Mouse (Mus musculus): ENCODE measurements around the gene Unc13d. TPM values are rescaled to one million over a fixed set of nuclear protein-coding genes. Genes with fewer than 3 reads are reported as not detected.

The Unc13d gene
- polyA plus RNA-seq, 1 experiment from 2014 or later: 1.3 TPM

DNA sequence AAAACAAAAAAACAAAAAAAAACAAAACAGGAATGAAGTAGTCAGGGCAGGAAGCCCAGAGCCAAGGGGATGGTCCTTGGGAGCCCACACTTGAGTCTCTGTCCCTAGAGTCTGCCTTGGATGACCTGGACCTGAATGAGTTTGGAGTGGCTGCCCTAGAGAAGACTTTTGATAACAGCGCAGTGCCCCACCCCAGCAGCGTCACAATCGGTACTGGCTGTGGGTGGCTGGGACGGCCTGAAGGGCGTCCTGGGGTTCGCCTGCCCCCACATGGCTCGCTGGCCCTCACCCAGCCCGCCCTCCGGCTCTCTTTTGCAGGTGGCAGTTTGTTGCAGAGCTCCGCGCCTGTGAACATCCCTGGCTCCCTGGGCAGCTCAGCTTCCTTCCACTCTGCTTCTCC is 21.9 kb downstream of the Unc13d start:
- Histone ChIP-seq H3K4me2 (no peak overlapping the region), H3K27me3 (no peaks in the 10 kb centered on the region), H3K9me3 (no peaks in the 10 kb centered on the region), H3K27ac (replicated peaks) (no peak overlapping the region), H3K9ac (no peak overlapping the region), H3K36me3 (peaks cover 100% of the 10 kb centered on the region), H3K4me3 (no peak overlapping the region), H3K4me1 (replicated peaks) (no peaks in the 10 kb centered on the region)
- 96% methylated on average over 11 of the region's 11 CpGs for WGBS
- no peak for ATAC-seq (ENCODE audit: low read depth)

GRCm38 (mm10) chr11:116053510-116054229 is 24.1 kb downstream of the Unc13d start:
- Histone ChIP-seq H3K9me3 (no peaks in the 10 kb centered on the region), H3K4me1 (replicated peaks) (no peaks in the 10 kb centered on the region), H3K36me3 (peaks cover 100% of the 10 kb centered on the region), H3K27ac (replicated peaks) (no peak overlapping the region), H3K27me3 (no peaks in the 10 kb centered on the region), H3K9ac (no peak overlapping the region), H3K4me2 (no peak overlapping the region), H3K4me3 (no peak overlapping the region)
- 93% methylated on average over 9 of the region's 9 CpGs for WGBS
- no peak for ATAC-seq (ENCODE audit: low read depth)

GRCm38 (mm10) chr11:116050196-116050595 is 27.6 kb downstream of the Unc13d start:
- Histone ChIP-seq H3K36me3 (peaks cover 97% of the 10 kb centered on the region), H3K9ac (peak overlapping the region; percentile 22; the same call in 1 of the 2 replicates), H3K4me3 (no peak overlapping the region), H3K27ac (replicated peaks) (no peak overlapping the region), H3K4me2 (no peak overlapping the region), H3K27me3 (no peaks in the 10 kb centered on the region), H3K4me1 (replicated peaks) (no peaks in the 10 kb centered on the region), H3K9me3 (no peaks in the 10 kb centered on the region)
- ATAC-seq (ENCODE audit: low read depth): no peak
- 86% methylated on average over 4 of the region's 4 CpGs for WGBS

- Histone ChIP-seq H3K9me3 (no peaks in the 10 kb centered on the region), H3K4me2 (no peak overlapping the region), H3K9ac (no peak overlapping the region), H3K27me3 (no peaks in the 10 kb centered on the region), H3K27ac (replicated peaks) (no peak overlapping the region), H3K36me3 (peaks cover 92% of the 10 kb centered on the region), H3K4me1 (replicated peaks) (no peaks in the 10 kb centered on the region), H3K4me3 (no peak overlapping the region)
- 93% methylated on average over 2 of the region's 2 CpGs for WGBS
- no peak for ATAC-seq (ENCODE audit: low read depth)
Observed at GRCm38 (mm10) chr11:116049610-116050009, 28.2 kb downstream of the Unc13d start.

DNA sequence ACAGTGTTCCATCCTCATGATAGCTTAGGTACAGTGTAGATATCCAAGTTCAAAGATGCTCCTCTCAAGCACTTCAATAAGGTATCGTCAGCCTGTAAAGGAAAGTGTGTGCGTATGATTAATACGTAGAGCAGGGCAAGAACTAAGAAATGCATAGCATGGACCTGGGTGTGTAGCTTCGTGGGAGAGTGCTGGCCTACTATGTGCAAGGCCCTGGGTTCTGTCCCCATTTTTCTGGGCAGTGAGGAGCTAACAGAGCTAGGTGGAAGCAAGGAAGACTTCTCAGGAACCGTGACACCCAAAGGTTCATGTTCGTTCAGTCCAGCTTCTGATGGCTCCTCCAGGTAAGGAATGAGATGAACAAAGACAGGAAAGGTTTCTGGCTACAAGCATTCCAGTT is 32.6 kb downstream of the Unc13d start:
- Histone ChIP-seq H3K27ac (replicated peaks) (no peak overlapping the region), H3K9ac (no peak overlapping the region), H3K4me2 (no peak overlapping the region), H3K9me3 (no peaks in the 10 kb centered on the region), H3K36me3 (peaks cover 72% of the 10 kb centered on the region), H3K4me1 (replicated peaks) (no peaks in the 10 kb centered on the region), H3K4me3 (no peak overlapping the region), H3K27me3 (no peaks in the 10 kb centered on the region)
- 92% methylated on average over 6 of the region's 6 CpGs for WGBS
- ATAC-seq (ENCODE audit: low read depth): no peak

DNA sequence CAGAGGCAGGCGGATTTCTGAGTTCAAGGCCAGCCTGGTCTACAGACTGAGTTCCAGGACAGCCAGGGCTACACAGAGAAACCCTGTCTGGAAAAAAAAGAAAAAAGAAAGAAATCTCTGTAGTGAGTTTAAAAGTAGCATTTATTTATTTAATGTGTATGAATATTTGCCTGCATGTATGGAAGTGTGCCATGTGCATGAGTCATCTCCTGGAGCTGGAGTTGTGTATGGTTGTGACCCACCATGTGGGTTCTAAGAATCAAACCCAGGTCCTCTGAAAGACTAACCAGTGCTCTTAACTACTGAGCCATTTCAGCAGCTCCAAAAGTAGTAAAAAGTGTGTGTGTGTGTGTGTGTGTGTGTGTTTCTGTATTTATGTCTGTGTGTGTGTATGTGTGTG is 34.5 kb downstream of the Unc13d start:
- Histone ChIP-seq H3K4me3 (no peak overlapping the region), H3K4me1 (replicated peaks) (no peaks in the 10 kb centered on the region), H3K9ac (no peak overlapping the region), H3K27me3 (no peaks in the 10 kb centered on the region), H3K4me2 (no peak overlapping the region), H3K9me3 (no peaks in the 10 kb centered on the region), H3K36me3 (peaks cover 68% of the 10 kb centered on the region), H3K27ac (replicated peaks) (no peak overlapping the region)
- WGBS: 100% methylated on average over 1 of the region's 1 CpGs
- no peak for ATAC-seq (ENCODE audit: low read depth)

- no peak for ATAC-seq (ENCODE audit: low read depth)
- peaks cover 62% of the 10 kb centered on the region for H3K36me3 ChIP-seq
Observed at GRCm38 (mm10) chr11:116042372-116043138, 35.2 kb downstream of the Unc13d start.

GRCm38 (mm10) chr11:116041833-116042232 is 35.9 kb downstream of the Unc13d start:
- Histone ChIP-seq H3K4me2 (no peak overlapping the region), H3K27me3 (no peaks in the 10 kb centered on the region)
- WGBS: 99% methylated on average over 2 of the region's 2 CpGs

More at GRCm38 (mm10) chr11:116042372-116043138, 35.2 kb downstream of the Unc13d start:
- Histone ChIP-seq H3K9ac (no peak overlapping the region), H3K27me3 (no peaks in the 10 kb centered on the region), H3K4me2 (no peak overlapping the region), H3K27ac (replicated peaks) (no peak overlapping the region), H3K4me1 (replicated peaks) (no peaks in the 10 kb centered on the region), H3K4me3 (no peak overlapping the region), H3K9me3 (no peaks in the 10 kb centered on the region)
- 81% methylated on average over 5 of the region's 5 CpGs for WGBS

DNA sequence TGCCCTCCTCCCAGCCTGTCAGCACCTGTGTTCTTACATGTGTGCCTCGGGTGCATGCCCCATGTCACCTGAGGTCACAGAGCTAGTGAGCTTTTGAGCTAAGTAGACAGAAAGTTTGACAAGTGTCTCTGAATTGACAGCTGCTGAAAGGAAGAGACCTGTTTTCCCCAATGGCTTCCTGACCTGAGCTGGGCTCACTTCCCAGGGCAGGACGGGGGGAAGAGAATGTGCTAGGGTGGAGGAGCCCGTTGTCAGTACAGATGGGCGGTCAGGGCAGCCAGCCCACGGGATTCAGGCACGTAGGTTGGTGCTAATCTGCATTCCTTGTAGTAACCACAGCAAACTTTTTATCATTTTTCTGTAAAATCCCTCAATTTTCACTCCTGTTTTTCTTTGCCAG is 37.2 kb downstream of the Unc13d start:
- H3K4me2 ChIP-seq: no peak overlapping the region
- H3K27me3 ChIP-seq: no peaks in the 10 kb centered on the region
- H3K36me3 ChIP-seq: peaks cover 46% of the 10 kb centered on the region
- H3K9ac ChIP-seq: no peak overlapping the region
- no peak overlapping the region for H3K4me3 ChIP-seq
- no peak for ATAC-seq (ENCODE audit: low read depth)
- no peaks in the 10 kb centered on the region for H3K4me1 ChIP-seq (replicated peaks)
- WGBS: 93% methylated on average over 6 of the region's 6 CpGs
- no peaks in the 10 kb centered on the region for H3K9me3 ChIP-seq
- H3K27ac ChIP-seq (replicated peaks): no peak overlapping the region

More at GRCm38 (mm10) chr11:116041833-116042232, 35.9 kb downstream of the Unc13d start:
- H3K27ac ChIP-seq (replicated peaks): no peak overlapping the region
- H3K36me3 ChIP-seq: peaks cover 55% of the 10 kb centered on the region
- no peak overlapping the region for H3K9ac ChIP-seq
- H3K4me3 ChIP-seq: no peak overlapping the region
- H3K9me3 ChIP-seq: no peaks in the 10 kb centered on the region
- H3K4me1 ChIP-seq (replicated peaks): no peaks in the 10 kb centered on the region
- ATAC-seq (ENCODE audit: low read depth): no peak

- peaks cover 43% of the 10 kb centered on the region for H3K36me3 ChIP-seq
- no peak for ATAC-seq (ENCODE audit: low read depth)
- no peaks in the 10 kb centered on the region for H3K27me3 ChIP-seq
- H3K27ac ChIP-seq (replicated peaks): no peak overlapping the region
- no peak overlapping the region for H3K9ac ChIP-seq
- no peak overlapping the region for H3K4me3 ChIP-seq
- peaks cover 2% of the 10 kb centered on the region for H3K4me1 ChIP-seq (replicated peaks)
- H3K4me2 ChIP-seq: no peak overlapping the region
- H3K9me3 ChIP-seq: no peaks in the 10 kb centered on the region
- 90% methylated on average over 9 of the region's 9 CpGs for WGBS
Observed at GRCm38 (mm10) chr11:116037826-116038225, 39.9 kb downstream of the Unc13d start.

DNA sequence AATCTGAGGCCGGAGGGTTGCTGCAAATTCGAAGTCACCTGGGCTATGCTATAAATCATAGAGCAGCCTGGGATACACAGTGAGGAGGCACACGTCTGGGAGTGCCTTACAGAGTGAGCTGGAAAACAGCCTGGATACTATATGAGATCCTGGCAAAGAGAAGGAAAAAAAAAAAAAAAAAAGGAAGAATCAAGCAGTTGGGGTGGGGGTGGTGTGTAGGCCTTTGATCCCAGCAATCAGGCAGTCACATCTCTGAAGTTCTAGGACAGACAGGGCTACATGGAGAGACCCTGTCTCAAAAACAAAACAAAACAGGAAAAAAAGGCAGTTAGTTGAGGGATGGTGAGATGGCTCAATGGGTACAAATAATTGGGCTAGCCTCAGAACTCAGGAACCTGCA is 41.1 kb downstream of the Unc13d start:
- H3K4me2 ChIP-seq: no peak overlapping the region
- H3K4me1 ChIP-seq (replicated peaks): peaks cover 14% of the 10 kb centered on the region
- 77% methylated on average over 3 of the region's 3 CpGs for WGBS
- no peaks in the 10 kb centered on the region for H3K9me3 ChIP-seq
- no peaks in the 10 kb centered on the region for H3K27me3 ChIP-seq
- no peak for ATAC-seq (ENCODE audit: low read depth)
- no peak overlapping the region for H3K4me3 ChIP-seq
- H3K9ac ChIP-seq: no peak overlapping the region
- no peak overlapping the region for H3K27ac ChIP-seq (replicated peaks)
- peaks cover 34% of the 10 kb centered on the region for H3K36me3 ChIP-seq

- WGBS: 93% methylated on average over 6 of the region's 6 CpGs
Observed at GRCm38 (mm10) chr11:116034584-116034983, 43.2 kb downstream of the Unc13d start.

More at GRCm38 (mm10) chr11:116034584-116034983, 43.2 kb downstream of the Unc13d start:
- ATAC-seq (ENCODE audit: low read depth): no peak
- no peak overlapping the region for H3K9ac ChIP-seq
- no peaks in the 10 kb centered on the region for H3K27me3 ChIP-seq
- peaks cover 25% of the 10 kb centered on the region for H3K4me1 ChIP-seq (replicated peaks)
- no peak overlapping the region for H3K27ac ChIP-seq (replicated peaks)
- H3K4me3 ChIP-seq: no peak overlapping the region
- no peak overlapping the region for H3K4me2 ChIP-seq
- no peaks in the 10 kb centered on the region for H3K9me3 ChIP-seq
- peaks cover 18% of the 10 kb centered on the region for H3K36me3 ChIP-seq
